Mouse (Mus musculus) lung, postnatal 0 days (tissue): ENCODE measurements around the gene Defb28. TPM values are rescaled to one million over a fixed set of nuclear protein-coding genes. Genes with fewer than 3 reads are reported as not detected.
A peak's percentile ranks its signal among the peaks of the same experiment; 100 is the strongest.

Experiments used
- ATAC-seq: fragments of 200-750 bp; cut with Nextera tagmentation; 2 replicates; pipeline ENCODE4 v1.8.0; 2017; ENCODE audit warnings: moderate library complexity
- DNase-seq: peaks from one replicate; pipeline ENCODE4 v3.0.0-alpha.2; 2016; ENCODE audit warnings: low spot score
- H3K27ac ChIP-seq: fragments of 300-500 bp; sonication (generic); 2 replicates; pipeline ENCODE4 v1.5.1; 2014; ENCODE audit warnings: antibody characterized with exemption, mild to moderate bottlenecking, low read length, mixed read lengths
- H3K27me3 ChIP-seq: fragments of 300-500 bp; sonication (generic); replicated peaks from 2 replicates; pipeline ENCODE4 v1.6.1; 2014; ENCODE audit warnings: low read length, mixed read lengths; ENCODE audit not compliant: insufficient read depth
- H3K36me3 ChIP-seq: fragments of 300-500 bp; sonication (generic); 2 replicates; pipeline ENCODE4 v1.6.1; 2014; ENCODE audit warnings: low read length, mixed read lengths; ENCODE audit not compliant: insufficient read depth
- H3K4me1 ChIP-seq: fragments of 300-500 bp; sonication (generic); 2 replicates; pipeline ENCODE4 v1.6.1; 2014; ENCODE audit warnings: antibody characterized with exemption, low read depth, low read length, mixed read lengths; ENCODE audit not compliant: insufficient read depth
- H3K4me2 ChIP-seq: fragments of 300-500 bp; sonication (generic); replicated peaks from 2 replicates; pipeline ENCODE4 v1.6.1; 2014; ENCODE audit warnings: low read depth, mild to moderate bottlenecking, low read length, moderate library complexity, mixed read lengths
- H3K4me3 ChIP-seq: fragments of 300-500 bp; sonication (generic); 2 replicates; pipeline ENCODE4 v1.5.1; 2014; ENCODE audit warnings: low read depth, low read length
- H3K9ac ChIP-seq: fragments of 300-500 bp; sonication (generic); replicated peaks from 2 replicates; pipeline ENCODE4 v1.6.1; 2014; ENCODE audit warnings: low read depth, mild to moderate bottlenecking
- H3K9me3 ChIP-seq: fragments of 300-500 bp; sonication (generic); 2 replicates; pipeline ENCODE4 v1.6.1; 2016; ENCODE audit warnings: low read length, mixed read lengths
- CTCF ChIP-seq: IDR thresholded peaks from 2 replicates; pipeline ENCODE4 v1.5.1; 2016; ENCODE audit warnings: antibody characterized with exemption, mild to moderate bottlenecking
- EP300 ChIP-seq: IDR thresholded peaks from 2 replicates; pipeline ENCODE4 v1.6.1; 2016; ENCODE audit warnings: antibody characterized with exemption, mild to moderate bottlenecking, control low read depth
- WGBS: fragments of 180-500 bp; shearing (Covaris S2); extraction: QIAGEN DNeasy Blood & Tissue Kit; methylation state at CpG from one replicate; pipeline ENCODE4 v1.1.7; 2014; 5-methylcytosine and 5-hydroxymethylcytosine counted together
- polyA plus RNA-seq: library from polyadenylated mRNA; unstranded; fragments of >200 nt; fragmentation: Nextera tagmentation; extraction: Ambion mirVana; gene quantifications from 2 replicates; pipeline ENCODE4 v1.2.1, GENCODE M21; 2015

The Defb28 gene
- not detected in 2 replicates for polyA plus RNA-seq

DNA sequence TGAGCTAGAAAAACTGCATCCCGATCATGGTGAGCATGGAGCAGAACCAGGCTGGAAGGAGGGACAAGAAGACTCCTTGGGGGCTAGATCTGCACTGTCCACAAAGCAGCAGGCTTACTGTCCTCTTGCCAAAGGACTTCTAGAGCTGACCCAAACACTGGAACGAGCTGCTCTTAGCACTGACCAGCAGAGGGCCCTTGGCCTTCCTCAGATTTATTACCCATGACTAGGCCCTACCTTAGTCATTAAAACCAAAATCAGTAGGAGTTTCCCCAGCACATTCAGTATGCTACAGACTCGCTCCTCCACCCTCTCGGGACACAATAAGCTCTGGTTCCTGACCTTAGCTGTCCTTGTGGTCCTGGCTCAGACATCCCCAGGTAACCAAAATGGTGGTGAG lies at the start of gene Defb28:
Defb28 (plus strand) TSS at position 275 of the 400 bp plus-strand sequence.
- Histone ChIP-seq H3K27ac (no peak within 1 kb of the TSS), H3K36me3 (no peaks in the 10 kb centered on the region), H3K9ac (no peak within 1 kb of the TSS), H3K4me3 (no peak within 1 kb of the TSS), H3K4me1 (no peaks in the 10 kb centered on the region), H3K4me2 (no peak within 1 kb of the TSS), H3K27me3 (no peaks in the 10 kb centered on the region), H3K9me3 (no peaks in the 10 kb centered on the region)
- no peak for ATAC-seq
- 63% methylated on average over 4 of the region's 4 CpGs for WGBS
- TF ChIP-seq EP300 (no peak), CTCF (no peak)
- DNase-seq = no peak

- H3K9ac ChIP-seq = no peak overlapping the region
- H3K4me1 ChIP-seq = no peaks in the 10 kb centered on the region
- H3K9me3 ChIP-seq = no peaks in the 10 kb centered on the region
- H3K4me2 ChIP-seq = no peak overlapping the region
- TF ChIP-seq EP300 = no peak
- peak; percentile 82 for TF ChIP-seq CTCF
- no peak overlapping the region for H3K27ac ChIP-seq
- no peaks in the 10 kb centered on the region for H3K27me3 ChIP-seq
- ATAC-seq = no peak
- DNase-seq = peak; percentile 50
- no peaks in the 10 kb centered on the region for H3K36me3 ChIP-seq
- H3K4me3 ChIP-seq = no peak overlapping the region
- WGBS = 24% methylated on average over 7 of the region's 7 CpGs
Measured at GRCm38 (mm10) chr2:152470973-152471372, 47.1 kb upstream of the Defb28 start.

DNA sequence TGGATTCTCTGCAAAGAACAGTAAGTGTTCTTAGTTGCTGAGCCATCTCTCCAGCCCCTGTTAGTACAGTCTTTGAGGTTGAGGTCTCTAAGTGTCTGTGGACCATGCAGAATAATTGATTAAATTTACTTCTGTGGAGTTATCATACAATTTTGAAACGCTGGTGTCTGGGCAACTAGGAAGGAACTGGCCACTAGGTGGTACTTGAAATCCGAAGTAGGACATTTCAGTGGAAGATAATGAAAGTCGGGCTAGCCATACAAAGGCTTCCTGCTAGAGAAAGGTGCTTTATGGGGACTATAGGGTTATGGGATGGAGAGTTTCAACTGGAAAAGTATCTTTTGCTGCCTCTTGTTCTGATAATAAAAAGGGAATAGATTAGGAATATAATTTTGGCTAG lies 45.6 kb upstream of the Defb28 start:
- ATAC-seq (no peak), DNase-seq (no peak)
- no peaks in the 10 kb centered on the region for H3K4me1 ChIP-seq
- no peak overlapping the region for H3K9ac ChIP-seq
- no peak overlapping the region for H3K4me2 ChIP-seq
- no peaks in the 10 kb centered on the region for H3K9me3 ChIP-seq
- 21% methylated on average over 3 of the region's 3 CpGs for WGBS
- H3K36me3 ChIP-seq = no peaks in the 10 kb centered on the region
- no peak overlapping the region for H3K4me3 ChIP-seq
- H3K27me3 ChIP-seq = no peaks in the 10 kb centered on the region
- peak; percentile 37 for TF ChIP-seq CTCF
- no peak for TF ChIP-seq EP300
- no peak overlapping the region for H3K27ac ChIP-seq

- H3K4me1 ChIP-seq = no peaks in the 10 kb centered on the region
- ATAC-seq (no peak), DNase-seq (no peak)
- WGBS = 64% methylated on average over 2 of the region's 2 CpGs
- no peak for TF ChIP-seq EP300
- no peak for TF ChIP-seq CTCF
- H3K4me3 ChIP-seq = no peak within 1 kb of the TSS
- H3K9me3 ChIP-seq = no peaks in the 10 kb centered on the region
- no peak within 1 kb of the TSS for H3K9ac ChIP-seq
- H3K36me3 ChIP-seq = no peaks in the 10 kb centered on the region
- H3K27ac ChIP-seq = no peak within 1 kb of the TSS
- no peak within 1 kb of the TSS for H3K4me2 ChIP-seq
- H3K27me3 ChIP-seq = no peaks in the 10 kb centered on the region
Measured at GRCm38 (mm10) chr2:152476763-152477162, 41.3 kb upstream of the Defb28 start, which contains the start of gene Defb20. Gene Defb20 (plus strand): TSS chr2:152477063.

GRCm38 (mm10) chr2:152480881-152481280 lies 37.2 kb upstream of the Defb28 start:
- WGBS = 77% methylated on average over 3 of the region's 3 CpGs
- Histone ChIP-seq H3K4me1 (no peaks in the 10 kb centered on the region), H3K36me3 (no peaks in the 10 kb centered on the region), H3K27me3 (no peaks in the 10 kb centered on the region), H3K4me3 (no peak overlapping the region), H3K4me2 (no peak overlapping the region), H3K9me3 (no peaks in the 10 kb centered on the region), H3K27ac (no peak overlapping the region), H3K9ac (no peak overlapping the region)
- no peak for ATAC-seq
- DNase-seq = peak; percentile 26
- no peak for TF ChIP-seq EP300
- TF ChIP-seq CTCF = no peak

DNA sequence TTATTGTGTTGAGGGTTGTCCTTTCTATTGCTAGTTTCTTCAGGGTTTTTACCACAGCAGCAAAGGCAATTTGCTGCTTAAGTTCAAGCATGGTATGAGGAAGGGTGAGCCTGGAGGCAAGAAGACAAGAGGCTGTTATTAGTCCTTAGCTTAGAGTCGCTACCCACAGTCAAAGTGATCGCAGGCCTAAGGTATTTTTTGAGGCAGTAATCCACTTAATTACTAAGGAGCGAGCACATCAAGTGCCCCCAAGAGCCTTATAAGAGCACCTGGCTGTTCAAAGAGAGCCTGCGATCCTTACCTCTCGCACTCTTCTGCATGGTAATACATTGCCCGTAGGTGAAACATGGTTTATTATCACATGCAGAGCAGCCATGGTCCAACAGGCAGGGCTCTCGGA lies 36.3 kb upstream of the Defb28 start:
- H3K9me3 ChIP-seq = no peaks in the 10 kb centered on the region
- H3K27ac ChIP-seq = no peak overlapping the region
- ATAC-seq (peak; percentile 90), DNase-seq (peak; percentile 84)
- H3K27me3 ChIP-seq = no peaks in the 10 kb centered on the region
- H3K9ac ChIP-seq = no peak overlapping the region
- TF ChIP-seq EP300 = peak; percentile 36; the same call in 1 of the 2 replicates
- no peak for TF ChIP-seq CTCF
- 62% methylated on average over 7 of the region's 7 CpGs for WGBS
- H3K4me1 ChIP-seq = no peaks in the 10 kb centered on the region
- H3K4me2 ChIP-seq = no peak overlapping the region
- H3K36me3 ChIP-seq = no peaks in the 10 kb centered on the region
- no peak overlapping the region for H3K4me3 ChIP-seq

DNA sequence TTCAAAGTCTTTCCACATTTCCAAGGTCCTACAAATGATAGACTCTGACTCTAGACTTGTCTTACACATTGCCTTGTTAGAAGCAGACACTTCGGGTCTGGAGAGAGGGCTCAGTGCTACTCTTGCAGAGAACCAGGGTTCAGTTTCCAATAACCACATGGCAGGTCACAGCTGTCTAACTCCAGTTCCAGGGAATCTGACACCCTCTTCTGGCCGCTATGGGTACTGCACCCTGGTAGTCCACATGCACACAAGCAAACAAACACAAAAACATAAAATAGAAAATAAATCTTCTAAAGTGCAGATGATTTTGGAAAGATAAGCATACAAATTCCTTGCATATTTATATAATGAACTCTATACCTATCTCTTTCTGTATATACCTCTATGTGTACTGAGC lies 31.0 kb upstream of the Defb28 start:
- DNase-seq = no peak
- Histone ChIP-seq H3K9ac (no peak overlapping the region), H3K9me3 (no peaks in the 10 kb centered on the region), H3K36me3 (no peaks in the 10 kb centered on the region), H3K4me1 (no peaks in the 10 kb centered on the region), H3K4me3 (no peak overlapping the region), H3K4me2 (no peak overlapping the region), H3K27me3 (no peaks in the 10 kb centered on the region), H3K27ac (no peak overlapping the region)
- TF ChIP-seq EP300 (no peak), CTCF (peak; percentile 59)
- no peak for ATAC-seq
- 76% methylated on average over 2 of the region's 2 CpGs for WGBS
